35 mouse cellular contexts compared by ENCODE assay signal in the genomic region with DNA sequence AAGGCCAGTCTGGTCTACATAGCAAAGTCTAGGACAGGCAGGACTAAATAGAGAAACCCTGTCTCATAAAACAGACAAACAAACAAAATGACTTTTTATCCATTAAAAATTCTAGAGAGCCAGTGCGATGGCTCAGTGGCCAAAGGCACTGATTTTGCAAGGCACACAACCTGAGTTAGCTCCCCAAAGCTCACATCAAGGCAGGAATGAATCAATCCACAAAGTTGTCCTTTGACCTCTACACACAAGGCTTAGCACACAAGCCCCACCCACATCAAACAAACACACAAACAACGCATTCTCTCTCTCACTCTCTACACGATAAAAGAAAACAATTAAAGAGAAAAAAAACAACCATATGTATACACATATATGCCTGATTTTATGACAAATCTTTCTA.
"Had no signal": no experiment of that assay in that cellular context is flagged by ENCODE, and none has a peak within 500 bp of the region (broad histone marks: within the 10 kb centered on the region; RNA-seq: fewer than 3 reads in every experiment).

No protein-coding gene starts in this region.

- H3K4me2 ChIP-seq: heart, embryonic 11.5 days; heart, embryonic 12.5 days; heart, embryonic 13.5 days; heart, embryonic 15.5 days; hindbrain, embryonic 12.5 days; hindbrain, embryonic 13.5 days; hindbrain, embryonic 14.5 days; hindbrain, embryonic 15.5 days; intestine, embryonic 15.5 days; kidney, embryonic 15.5 days had no signal

- H3K27ac ChIP-seq: heart, adult 2 months; heart, embryonic 13.5 days; heart, embryonic 15.5 days; hindbrain, embryonic 10.5 days; hindbrain, embryonic 12.5 days; hindbrain, embryonic 13.5 days; hindbrain, embryonic 14.5 days; hindbrain, embryonic 15.5 days; hindbrain, postnatal 0 days; intestine, embryonic 15.5 days; kidney, embryonic 15.5 days; kidney, postnatal 0 days; layer of hippocampus, adult 2 months had no signal

- H3K4me1 ChIP-seq: heart, embryonic 12.5 days; heart, embryonic 13.5 days; heart, embryonic 15.5 days; hindbrain, embryonic 10.5 days; hindbrain, embryonic 12.5 days; hindbrain, embryonic 13.5 days; hindbrain, embryonic 15.5 days; intestine, embryonic 15.5 days; kidney, embryonic 15.5 days had no signal

- ATAC-seq: hindbrain, embryonic 16.5 days; hindbrain, postnatal 0 days; inflammation-experienced regulatory T-cells, adult 6 months; intestine, embryonic 15.5 days; intestine, embryonic 16.5 days; intestine, postnatal 0 days had no signal

- H3K4me3 ChIP-seq: heart, adult 2 months; heart, embryonic 12.5 days; heart, embryonic 13.5 days; heart, embryonic 15.5 days; hindbrain, embryonic 10.5 days; hindbrain, embryonic 12.5 days; hindbrain, embryonic 13.5 days; hindbrain, embryonic 15.5 days; intestine, embryonic 15.5 days; kidney, embryonic 15.5 days; layer of hippocampus, adult 2 months had no signal

- H3K9me3 ChIP-seq: heart, embryonic 12.5 days; heart, embryonic 13.5 days; heart, embryonic 15.5 days; hindbrain, embryonic 10.5 days; hindbrain, embryonic 12.5 days; hindbrain, embryonic 13.5 days; hindbrain, embryonic 15.5 days; intestine, embryonic 15.5 days; kidney, embryonic 15.5 days had no signal

- H3K36me3 ChIP-seq: heart, embryonic 15.5 days; hindbrain, embryonic 12.5 days; intestine, embryonic 15.5 days had no signal

- DNase-seq: heart, adult 2 months; heart, postnatal 10 days; heart, postnatal 14 days; heart, postnatal 36 days; heart, postnatal 4 days; kidney, adult 11 months; kidney, adult 18-20 months; kidney, adult 2 months; kidney, adult 8-10 months; kidney, adult 9 months; kidney, postnatal 10 days; kidney, postnatal 14 days; kidney, postnatal 25 days; kidney, postnatal 36 days; kidney, postnatal 4 days; layer of hippocampus, adult 9-11 months; layer of hippocampus, postnatal 36 days had no signal

- H3K9ac ChIP-seq: heart, embryonic 12.5 days; heart, embryonic 13.5 days; heart, embryonic 15.5 days; hindbrain, embryonic 12.5 days; hindbrain, embryonic 13.5 days; hindbrain, embryonic 14.5 days; hindbrain, embryonic 15.5 days; intestine, embryonic 15.5 days; kidney, embryonic 15.5 days had no signal

- H3K27me3 ChIP-seq: heart, embryonic 12.5 days; heart, embryonic 15.5 days; hindbrain, embryonic 12.5 days; hindbrain, embryonic 13.5 days; hindbrain, embryonic 15.5 days; intestine, embryonic 15.5 days; kidney, embryonic 15.5 days had no signal
